Mouse (Mus musculus) A20 (cell line): ENCODE measurements around the gene 1700037H04Rik.

ENCODE experiments used
- DNase-seq: peaks from one replicate; pipeline ENCODE4 v3.0.0-alpha.2; 2011; ENCODE audit warnings: low read depth, low spot score

1700037H04Rik gene

DNA sequence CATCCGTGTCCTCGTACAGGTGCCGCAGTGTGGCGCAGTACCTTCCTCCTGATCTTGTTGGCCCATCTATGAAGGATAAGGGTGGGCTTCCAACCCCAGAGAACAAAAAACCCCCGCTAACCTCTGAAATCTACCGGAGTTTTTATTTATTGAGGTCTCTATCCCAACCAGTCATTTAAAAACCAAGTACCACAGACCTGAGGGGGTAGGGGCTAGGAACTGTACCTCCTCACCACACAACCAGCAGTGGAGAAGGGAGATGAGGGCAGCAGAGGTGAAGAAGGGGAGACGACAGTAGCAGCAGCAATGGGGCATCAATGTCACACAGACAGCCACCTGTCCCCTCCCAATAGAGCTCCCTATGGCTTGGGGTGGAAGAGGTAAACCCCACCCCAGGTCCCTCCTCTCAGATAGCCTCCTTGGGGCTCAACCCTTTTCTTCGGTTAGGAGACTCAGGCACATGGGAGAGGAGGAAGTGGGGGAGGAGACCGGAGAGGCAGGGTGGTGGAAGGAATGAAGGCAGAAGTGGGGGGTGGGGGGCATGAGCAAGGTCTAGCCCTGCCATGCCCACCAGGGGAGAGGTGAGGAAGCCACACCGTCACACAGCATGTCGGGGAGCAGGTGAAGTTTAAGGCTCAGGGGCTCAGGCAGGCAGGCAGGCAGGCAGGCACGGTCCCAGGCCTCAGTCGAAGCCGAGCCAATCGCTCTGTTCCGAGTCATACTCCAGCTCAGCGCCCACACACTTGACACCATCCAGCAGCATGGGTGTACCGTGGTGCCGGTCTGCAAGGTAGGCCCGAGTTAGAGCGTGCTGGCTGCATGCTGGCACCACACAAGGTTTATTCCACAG is 13.5 kb downstream of the 1700037H04Rik start:
- DNase-seq: no peak

DNA sequence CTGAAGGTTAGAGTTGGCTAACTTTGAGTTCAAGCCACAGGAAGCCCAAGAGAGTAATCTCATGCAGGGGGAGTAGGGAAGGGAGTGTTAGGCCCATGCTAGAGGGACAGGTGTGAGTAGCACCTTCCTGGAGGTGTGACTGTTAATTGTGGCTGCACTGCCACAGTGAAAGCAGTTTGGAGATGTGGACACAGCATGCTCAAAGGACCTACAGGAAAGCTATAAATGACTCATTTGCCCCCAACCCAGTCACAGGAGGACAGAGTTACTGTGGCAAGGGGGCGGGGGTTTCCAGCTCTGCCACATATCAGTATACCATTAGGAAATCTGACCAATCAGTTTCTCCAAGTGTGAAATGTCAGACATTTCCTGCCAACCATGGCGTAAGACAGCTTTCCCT is 14.3 kb downstream of the 1700037H04Rik start:
- DNase-seq: no peak

DNA sequence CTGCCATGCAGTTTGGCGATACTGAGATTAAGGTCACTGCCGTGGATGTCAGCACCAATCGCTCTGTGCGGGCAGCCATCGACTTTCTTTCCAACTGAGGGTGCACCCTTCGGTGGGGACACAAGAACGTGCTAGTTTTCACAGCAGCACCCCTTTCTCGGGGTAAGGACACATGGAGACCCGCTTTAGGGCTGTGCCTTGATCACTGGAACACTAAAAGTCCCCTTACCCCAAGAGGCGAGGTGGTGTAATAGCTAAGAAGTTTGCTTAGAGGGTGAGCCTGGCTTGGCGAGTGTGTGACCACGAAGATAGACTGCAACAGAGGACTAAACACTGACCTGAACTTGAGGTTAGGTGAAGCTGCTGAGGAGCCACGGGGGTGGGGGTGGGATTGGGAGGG is 14.8 kb downstream of the 1700037H04Rik start:
- DNase-seq: no peak

DNA sequence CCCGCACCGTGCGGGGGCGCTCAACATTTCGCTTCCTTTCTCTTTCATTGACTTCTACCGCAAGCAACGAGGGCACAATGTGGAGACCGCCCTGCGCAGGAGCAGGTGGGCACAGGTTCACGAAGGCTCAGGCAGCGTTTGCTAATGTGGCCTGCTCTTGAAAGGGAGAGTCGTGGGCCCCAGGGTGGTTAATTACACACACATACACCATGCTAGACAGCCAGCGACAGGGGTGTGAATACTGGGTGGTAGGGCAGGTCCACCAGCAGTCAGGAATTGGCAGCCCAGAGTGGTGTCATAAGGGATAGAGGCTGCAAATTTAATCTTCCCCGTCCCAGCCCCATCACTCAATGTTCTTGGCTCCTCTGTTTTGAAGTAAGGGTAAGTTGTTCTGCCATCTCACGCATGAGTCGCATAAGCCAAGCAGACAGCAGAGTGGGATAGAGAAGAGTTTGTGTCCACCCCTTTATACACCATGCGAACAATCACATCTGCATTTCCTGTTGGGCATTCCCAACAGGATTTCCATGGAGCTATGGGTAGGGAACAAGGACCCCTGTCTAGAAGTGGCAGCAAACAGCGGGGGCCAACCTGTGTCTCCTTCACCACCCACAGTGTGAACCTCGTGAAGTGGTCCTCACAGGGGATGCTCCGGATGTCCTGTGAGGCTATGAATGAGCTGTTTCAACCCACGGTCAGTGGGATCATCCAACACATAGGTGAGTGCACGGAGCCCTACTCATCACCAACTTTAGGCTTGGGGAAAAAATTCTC is 16.7 kb downstream of the 1700037H04Rik start:
- DNase-seq: no peak

DNA sequence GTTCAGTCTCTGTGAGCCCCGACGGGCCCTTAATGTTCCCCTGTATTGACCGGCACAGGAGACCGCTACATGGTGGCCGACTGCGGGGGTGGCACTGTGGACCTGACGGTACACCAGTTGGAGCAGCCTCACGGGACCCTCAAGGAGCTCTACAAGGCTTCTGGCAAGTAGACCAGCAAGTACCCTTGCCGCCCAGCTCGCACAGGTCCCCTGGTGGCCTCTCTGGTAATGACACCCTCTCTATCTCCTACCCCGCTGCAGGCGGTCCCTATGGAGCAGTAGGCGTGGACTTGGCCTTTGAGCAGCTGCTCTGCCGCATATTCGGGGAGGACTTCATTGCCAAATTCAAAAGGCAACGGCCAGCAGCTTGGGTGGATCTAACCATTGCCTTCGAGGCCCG is 17.3 kb downstream of the 1700037H04Rik start:
- peak; percentile 70 for DNase-seq

DNA sequence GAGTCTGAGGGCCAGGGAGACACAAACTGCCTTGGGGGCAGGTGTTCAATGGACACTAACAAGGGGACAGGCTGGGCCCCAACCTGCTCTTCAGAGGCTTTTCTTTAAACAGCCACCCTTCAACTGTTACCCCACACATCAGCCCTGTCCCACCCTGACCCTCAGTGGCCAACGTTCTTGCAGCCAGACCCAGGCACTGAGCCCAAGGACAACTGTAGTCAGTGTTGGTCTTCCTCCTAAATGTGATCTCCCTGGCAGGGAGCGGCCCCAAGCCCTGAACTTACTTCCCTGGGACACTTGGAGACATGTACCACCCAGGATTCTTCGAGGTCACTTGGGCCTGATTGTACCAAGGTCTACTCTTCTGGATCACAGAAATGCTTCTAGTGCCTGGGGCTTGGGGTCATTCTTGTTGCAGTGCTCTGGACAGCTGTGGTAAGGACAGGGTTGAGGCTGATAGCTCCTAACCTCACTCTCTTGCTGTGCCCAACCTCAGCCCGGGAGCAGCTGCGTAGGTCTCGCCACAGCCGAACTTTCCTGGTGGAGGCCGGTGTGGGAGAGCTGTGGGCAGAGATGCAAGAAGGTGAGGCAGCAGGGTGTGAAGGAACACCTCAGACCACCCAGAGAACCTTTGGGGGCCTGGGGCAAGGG is 18.4 kb downstream of the 1700037H04Rik start:
- DNase-seq: no peak

DNA sequence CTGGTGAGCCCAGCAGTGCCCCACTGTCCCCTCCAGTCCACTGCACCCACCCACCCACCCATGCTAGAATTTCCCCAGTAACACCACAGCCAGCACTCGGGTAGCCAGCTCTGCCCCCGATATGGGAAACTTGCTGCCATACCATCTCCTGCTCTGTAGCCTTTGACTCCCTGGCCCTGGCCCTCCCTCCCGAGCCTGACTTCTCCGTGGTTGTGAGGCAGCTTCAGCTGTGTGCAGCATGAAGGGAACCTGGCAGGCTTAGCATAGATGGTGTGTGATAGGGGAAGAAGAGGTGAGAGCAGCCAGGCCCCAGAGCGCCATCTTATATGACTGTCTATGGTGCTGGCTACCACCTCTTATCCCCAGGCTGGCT is 19.4 kb downstream of the 1700037H04Rik start:
- DNase-seq: no peak

DNA sequence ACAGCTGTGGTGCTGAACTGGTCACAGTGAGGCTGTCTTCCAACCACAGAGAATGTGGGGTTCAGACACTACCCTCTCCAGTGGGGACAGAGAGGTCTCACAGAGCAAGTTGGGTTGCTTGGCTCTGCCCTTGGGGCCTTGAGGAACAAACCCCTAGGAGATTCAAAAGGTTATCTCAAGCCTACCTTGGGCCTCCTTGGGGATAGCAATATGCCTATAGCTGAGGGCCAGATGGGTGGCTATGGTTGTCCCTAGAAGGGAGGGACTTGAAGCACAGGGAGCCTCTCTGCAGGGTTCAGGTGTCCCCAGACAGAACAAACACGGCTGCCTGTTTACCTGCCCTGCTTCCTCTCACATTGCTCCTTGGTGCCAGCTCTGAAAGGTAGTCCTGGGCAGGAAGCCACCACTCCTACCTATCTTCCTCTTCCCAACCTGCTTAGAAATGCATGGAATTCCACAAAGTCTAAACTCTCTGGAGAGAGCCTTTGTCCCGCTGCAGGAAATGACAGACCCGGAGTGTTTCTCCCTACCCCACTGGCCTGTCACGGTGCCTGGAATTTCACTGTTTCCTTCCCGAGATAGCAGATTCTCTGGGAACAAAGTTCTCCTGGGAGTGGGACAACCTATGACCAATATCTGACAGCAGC is 19.9 kb downstream of the 1700037H04Rik start:
- no peak for DNase-seq

DNA sequence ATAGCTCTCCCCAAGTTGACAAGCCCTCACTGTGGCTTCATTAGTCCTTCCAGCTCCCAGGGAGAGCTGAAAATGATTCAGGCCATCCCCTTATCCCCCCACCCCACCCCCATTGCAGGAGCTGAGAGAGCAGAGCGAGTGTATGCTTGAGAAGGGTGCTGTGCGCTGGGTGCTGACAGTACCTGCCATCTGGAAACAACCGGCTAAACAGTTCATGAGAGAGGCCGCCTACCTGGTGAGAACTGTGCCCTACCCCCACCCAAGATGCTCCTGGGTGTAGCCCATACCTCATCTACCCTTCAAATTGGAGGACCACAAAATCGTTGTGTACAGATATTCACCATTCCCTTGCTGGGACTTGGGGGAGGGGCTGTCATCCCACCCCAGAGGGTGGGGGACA is 20.6 kb downstream of the 1700037H04Rik start:
- DNase-seq: no peak

DNA sequence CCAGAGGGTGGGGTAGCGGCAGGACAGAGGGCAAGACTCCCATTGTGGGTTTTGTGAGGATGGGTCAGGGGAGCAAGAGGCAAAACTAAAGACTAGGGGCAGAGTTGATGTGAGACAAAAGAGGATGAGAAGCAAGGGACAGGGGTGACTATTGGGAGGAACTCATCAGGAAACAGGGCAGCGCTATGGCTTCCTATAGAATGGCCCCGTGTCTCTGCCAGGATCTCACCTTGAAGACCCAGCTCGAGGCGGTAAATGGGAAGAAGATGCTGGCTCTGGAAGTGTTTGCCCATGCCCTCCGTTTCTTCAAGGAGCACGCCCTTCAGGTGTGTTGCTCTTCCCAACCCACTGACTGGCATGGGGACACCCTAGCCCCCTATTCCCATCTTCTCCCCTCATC is 21.1 kb downstream of the 1700037H04Rik start:
- no peak for DNase-seq

DNA sequence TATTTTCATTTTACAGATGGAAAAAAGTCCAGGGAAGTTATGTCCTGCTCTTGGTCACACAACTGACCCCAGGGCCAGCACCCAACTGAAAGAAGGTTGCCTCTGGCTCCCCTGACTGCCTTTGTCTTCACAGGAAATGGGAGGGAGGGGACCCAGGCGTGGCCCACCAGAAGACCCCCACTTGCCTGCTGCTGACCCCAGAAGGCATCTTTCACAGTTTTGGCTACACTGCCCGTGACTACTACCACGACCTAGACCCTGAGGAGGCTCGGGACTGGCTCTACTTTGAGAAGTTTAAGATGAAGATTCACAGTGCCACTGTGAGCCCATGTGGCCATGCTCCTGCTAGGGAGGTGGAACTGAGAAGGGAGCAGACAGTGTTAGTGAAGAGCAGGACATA is 21.6 kb downstream of the 1700037H04Rik start:
- DNase-seq: no peak

DNA sequence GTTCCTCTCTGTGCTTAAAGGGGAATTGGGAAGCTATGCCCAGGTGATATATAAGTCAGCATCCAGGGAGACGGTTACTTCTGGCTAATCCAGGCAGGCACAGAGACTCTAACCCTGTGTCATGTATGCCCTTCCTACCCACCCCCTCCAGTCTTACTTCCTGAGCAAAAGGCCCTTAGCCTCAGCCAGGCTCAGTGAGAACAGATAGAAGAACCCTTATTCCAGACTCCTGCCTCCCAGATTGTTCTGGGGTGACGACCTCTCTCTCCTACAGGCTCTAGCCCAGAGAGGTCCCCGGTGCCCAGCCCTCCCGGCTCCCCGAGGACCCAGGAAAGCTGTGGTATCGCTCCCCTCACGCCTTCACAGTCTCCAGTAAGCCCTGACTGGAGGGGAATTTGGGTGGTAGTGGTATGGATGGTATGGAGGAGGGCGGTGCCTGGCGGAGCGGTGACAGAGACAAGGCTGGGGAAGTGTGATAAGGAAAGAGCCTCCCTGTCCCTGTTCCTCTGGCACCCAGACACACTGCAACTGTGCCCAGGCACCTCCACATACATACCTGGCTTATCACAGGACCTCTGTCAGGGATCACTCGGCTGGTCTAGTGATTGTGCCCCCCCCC is 24.3 kb downstream of the 1700037H04Rik start:
- no peak for DNase-seq

DNA sequence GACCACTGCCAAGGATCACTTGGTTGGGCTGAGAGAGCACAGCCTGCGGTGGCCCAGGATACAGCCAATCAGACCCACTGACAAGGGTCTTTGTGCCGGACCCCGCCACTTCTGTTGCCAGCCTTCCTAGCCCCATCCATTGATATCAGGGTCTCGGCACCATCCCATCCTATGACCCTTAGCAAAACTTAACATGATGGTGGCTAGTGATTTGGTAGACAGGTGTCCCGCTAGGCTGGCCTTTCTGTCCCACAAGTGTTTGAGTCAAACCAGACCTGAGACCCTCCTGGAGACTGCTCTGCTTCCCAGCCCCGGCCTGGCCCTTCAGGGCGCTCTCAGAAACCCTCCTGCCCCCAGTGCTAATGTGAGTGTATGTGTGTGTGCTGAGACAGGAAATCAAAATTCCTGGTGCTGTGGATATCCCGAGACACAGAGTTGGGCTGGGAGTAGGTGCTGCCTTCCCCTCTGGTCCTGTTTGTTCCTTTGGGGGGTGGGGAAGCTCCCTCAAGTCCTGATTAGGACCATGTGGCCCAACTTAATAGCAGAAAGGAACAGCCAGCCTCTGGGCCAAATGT is 25.0 kb downstream of the 1700037H04Rik start:
- DNase-seq: no peak

DNA sequence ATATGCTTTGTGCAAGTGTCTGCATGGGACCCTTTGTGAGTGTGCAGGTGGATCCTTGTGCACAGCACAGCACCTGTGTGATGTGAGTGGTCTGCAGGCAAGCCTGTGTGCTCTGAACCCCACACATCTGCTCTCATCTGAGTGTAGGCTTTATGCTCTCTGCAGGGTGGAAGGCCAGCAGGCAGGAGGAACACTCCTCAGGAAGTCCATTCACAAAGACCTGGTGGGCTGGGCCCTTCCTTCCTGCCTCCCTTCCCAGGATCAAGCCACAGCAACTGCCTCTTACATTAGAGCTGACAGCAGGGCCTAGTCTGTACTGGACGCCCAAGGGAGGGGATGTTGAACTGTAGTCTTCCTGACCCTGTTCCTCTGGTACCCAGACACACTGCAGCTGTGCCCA is 25.5 kb downstream of the 1700037H04Rik start:
- no peak for DNase-seq

DNA sequence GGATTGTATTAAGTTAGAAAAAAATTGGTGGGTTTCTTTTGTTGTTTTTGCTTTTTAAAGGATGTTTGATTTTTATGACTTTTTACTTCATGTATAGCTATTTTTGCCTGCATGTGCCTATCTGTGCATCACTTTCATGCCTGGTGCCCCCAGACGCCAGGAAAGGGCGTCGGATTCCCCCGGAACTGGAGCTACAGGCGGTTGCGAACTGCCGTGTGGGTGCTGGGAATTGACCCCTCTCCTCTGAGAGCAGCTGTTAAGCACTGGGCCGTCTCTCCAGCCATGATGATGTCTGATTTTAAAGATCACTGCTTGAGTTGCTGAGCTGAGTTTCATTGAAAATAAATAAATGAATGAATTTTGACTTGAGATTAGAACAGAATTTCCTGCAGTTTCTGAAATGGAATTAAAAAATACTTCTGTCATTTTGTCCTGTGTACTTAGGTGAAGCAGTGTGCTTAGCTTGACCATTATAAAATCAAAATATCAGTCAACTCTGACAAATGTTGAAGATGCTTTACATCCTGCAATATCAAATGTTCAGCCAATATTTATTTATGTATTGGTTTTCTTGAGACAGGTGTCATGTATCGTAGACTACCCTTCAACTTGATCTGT is 26.8 kb downstream of the 1700037H04Rik start, which contains the start of gene Gm11037:
Gene Gm11037 (plus strand): TSS at position 568 of the 618 bp plus-strand sequence.
- DNase-seq: no peak

DNA sequence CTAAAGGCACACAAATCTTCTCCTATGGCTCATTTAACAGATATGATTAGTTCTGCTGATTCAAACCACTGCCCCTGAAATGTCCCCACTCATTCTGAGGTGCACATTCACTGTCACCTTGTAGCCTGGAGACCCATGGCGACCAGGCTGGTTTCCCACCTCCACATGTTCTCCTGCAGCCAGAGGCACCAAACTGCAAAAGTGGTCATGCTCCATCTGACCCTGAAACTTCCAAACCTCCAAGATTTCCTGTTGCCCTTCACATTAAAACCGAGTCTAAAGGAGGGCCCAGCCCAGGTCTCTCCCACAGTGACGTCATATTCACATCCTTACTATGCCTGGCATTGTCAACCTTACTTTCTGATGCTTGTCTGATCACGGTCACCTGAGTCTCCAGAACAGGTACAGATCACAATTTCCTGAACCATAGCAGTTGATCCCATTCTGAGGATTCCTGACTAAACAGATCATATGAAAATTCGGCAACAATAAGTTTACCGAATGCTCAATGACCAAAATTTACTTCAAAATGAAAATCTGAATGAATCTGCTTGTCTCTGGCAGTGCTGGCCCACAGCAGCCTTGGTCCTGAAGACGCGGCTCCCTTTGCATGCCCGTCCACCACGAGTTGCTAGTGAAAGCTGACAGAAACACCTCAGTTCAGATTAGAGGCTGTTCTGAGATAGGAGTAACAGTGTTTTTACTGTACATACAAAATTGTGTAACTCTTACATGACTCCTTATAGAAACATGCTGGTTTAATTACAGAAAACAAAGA is 27.6 kb downstream of the 1700037H04Rik start:
- DNase-seq: no peak

DNA sequence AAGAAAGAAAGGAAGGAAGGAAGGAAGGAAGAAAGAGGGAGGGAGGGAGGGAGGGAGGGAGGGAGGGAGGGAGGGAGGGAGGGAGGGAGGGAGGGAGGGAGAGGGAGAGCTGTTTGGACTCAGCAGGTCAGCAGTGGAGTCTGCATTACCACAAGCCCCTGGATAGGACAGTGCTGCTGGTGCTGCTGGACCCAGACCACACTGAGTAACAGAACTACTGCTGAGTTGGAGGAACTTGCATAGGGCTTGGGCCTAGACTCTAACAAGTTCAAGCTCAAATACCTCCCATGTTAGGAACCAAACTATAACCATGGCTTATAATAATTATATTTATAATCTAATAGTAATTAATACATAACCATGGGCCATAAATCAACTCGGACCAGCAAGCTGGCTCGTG is 29.0 kb downstream of the 1700037H04Rik start:
- no peak for DNase-seq

DNA sequence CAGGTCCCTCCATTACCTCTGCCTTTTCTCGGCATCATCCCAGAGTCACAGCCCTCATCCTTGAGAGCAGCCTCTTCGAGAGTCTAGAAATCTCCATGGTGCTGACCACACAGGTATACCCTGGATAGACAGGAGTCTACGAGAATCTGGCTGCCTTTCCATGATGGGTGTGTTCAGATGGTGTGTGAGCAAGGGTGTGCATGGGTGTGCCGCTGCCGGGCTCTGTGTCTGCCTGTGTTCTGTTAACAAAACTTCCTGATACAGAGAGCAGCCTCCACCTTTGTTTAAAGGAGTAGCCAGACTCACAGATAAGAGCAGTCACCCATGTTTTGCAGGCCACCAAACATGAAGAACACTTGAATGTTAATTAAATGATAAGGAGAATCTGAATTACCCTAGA is 30.0 kb downstream of the 1700037H04Rik start:
- DNase-seq: no peak

DNA sequence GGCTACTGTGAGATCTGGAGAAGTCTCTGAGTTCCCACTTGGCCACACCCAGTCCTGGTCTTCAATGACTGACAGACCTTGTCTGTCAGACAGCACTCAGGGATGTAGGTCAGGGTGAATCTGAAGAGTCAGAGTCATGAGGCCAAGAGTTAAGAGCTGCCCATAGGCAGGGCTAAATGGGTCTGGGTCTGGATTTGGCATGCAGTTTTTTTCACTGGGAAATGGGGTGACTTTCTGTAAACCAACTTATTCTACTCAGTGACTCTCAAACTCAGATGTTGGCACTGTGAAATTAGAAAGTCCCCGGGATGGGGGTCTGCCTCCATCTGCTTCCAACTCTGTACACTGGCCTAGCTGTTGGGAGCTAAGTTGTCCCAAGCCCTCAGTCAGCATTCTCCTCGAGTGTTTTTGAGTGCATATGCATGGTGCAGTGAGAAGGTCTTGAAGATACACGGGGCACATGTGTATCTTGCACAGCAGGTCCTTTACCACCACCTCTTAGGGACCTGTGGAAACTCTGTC is 31.2 kb downstream of the 1700037H04Rik start:
- DNase-seq: no peak

DNA sequence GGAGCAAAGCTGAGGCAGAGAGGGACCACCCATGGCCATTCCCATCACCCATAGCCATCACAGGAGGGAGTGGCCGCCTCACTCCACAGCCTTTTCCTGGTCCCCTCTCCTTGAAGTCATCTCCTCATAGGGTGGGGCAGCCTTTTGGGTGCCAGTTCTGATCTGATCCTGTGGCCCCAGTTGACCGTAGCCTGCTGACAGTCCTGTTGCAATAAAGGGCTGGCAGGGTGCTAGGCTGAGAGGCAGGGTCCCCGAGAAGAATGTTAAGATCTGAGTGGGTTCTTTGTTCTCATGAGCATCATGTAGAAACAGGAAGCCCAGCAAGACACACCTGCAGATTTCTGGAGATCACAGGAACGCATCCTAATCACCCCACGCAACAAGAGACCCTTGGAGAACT is 31.7 kb downstream of the 1700037H04Rik start:
- DNase-seq: no peak
